Mouse (Mus musculus) liver, adult 2 months (tissue): ENCODE measurements around the gene Zp3r. TPM values are rescaled to one million over a fixed set of nuclear protein-coding genes. Genes with fewer than 3 reads are reported as not detected.

ENCODE experiments used
- DNase-seq: peaks from one replicate; pipeline ENCODE4 v3.0.0-alpha.2; 2011; ENCODE audit warnings: low read depth, low spot score; ENCODE audit errors: extremely low read depth
- H3K27ac ChIP-seq: fragments of 200-500 bp; replicated peaks from 2 replicates; pipeline ENCODE4 v1.5.1; 2012; ENCODE audit warnings: low read depth, mild to moderate bottlenecking, control low read depth, inconsistent platforms, low read length; ENCODE audit not compliant: insufficient read depth
- H3K27me3 ChIP-seq: fragments of 200-500 bp; 2 replicates; pipeline ENCODE4 v1.6.1; 2012; ENCODE audit warnings: mild to moderate bottlenecking, moderate library complexity, low read length, inconsistent platforms; ENCODE audit not compliant: control insufficient read depth, insufficient read depth
- H3K36me3 ChIP-seq: fragments of 200-500 bp; 2 replicates; pipeline ENCODE4 v1.6.1; 2012; ENCODE audit warnings: low read length, inconsistent platforms; ENCODE audit not compliant: control insufficient read depth, insufficient read depth
- H3K4me1 ChIP-seq: fragments of 200-500 bp; 2 replicates; pipeline ENCODE4 v1.6.1; 2011; ENCODE audit warnings: low read length; ENCODE audit not compliant: control insufficient read depth, insufficient read depth
- H3K4me3 ChIP-seq: fragments of 200-500 bp; 2 replicates; pipeline ENCODE4 v1.5.1; 2011; ENCODE audit warnings: low read depth, mild to moderate bottlenecking, control low read depth, low read length, moderate library complexity; ENCODE audit not compliant: insufficient read depth
- H3K79me2 ChIP-seq: fragments of 200-500 bp; 2 replicates; pipeline ENCODE4 v1.6.1; 2012; ENCODE audit warnings: inconsistent platforms, mild to moderate bottlenecking, low read length, moderate library complexity; ENCODE audit not compliant: control insufficient read depth, insufficient read depth
- H3K9ac ChIP-seq: fragments of 200-500 bp; 2 replicates; pipeline ENCODE4 v1.6.1; 2012; ENCODE audit warnings: low read depth, mild to moderate bottlenecking, control low read depth, inconsistent platforms, low read length
- CTCF ChIP-seq: fragments of 200-500 bp; IDR thresholded peaks from 2 replicates; pipeline ENCODE4 v1.5.1; 2011; ENCODE audit warnings: low read depth, low read length, control low read depth
- POLR2A ChIP-seq: fragments of 200-500 bp; IDR thresholded peaks from 2 replicates; pipeline ENCODE4 v1.6.1; 2011; ENCODE audit warnings: low read length, control low read depth; ENCODE audit not compliant: insufficient read depth; ENCODE audit errors: extremely low read depth
- WGBS: fragments of 180-500 bp; shearing (Covaris S2); methylation state at CpG from one replicate; pipeline ENCODE4 v1.1.7; 2018; 5-methylcytosine and 5-hydroxymethylcytosine counted together
- polyA plus RNA-seq: library from polyadenylated mRNA; depleted of rRNA; stranded (reverse); fragments of >200 nt; gene quantifications from 2 replicates; pipeline ENCODE4 v1.2.3, GENCODE M21; 2012
- total RNA-seq: library from RNA; depleted of rRNA; stranded (reverse); fragments of >200 nt; gene quantifications from 2 replicates; pipeline ENCODE4 v1.2.3, GENCODE M21; 2014

Gene Zp3r
- total and polyA plus RNA-seq, 2 experiments, result not detected

DNA sequence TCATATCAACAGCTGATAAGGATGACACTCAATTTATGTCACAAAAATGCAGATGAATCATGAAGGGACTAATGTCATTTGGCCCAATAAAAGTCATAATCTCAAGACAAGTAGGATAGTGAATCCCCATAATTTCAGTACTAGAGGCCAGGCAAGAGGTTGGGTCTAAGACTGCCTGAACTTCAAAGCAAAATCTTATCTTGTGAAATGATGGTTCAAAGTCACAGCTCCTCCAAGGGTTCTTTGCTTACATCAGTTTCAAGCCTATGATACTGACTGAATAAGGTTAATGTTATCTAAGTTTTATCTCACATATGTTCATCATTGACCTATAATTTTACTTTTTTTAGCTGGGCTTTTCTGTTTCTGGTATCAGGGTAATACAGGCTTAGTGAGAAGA is 11.5 kb upstream of the Zp3r start:
- Histone ChIP-seq H3K27me3 (no peaks in the 10 kb centered on the region), H3K4me1 (peaks cover 2% of the 10 kb centered on the region; the same call in 1 of the 2 replicates), H3K36me3 (peaks cover 71% of the 10 kb centered on the region), H3K9ac (no peak overlapping the region), H3K79me2 (no peaks in the 10 kb centered on the region), H3K27ac (no peak overlapping the region), H3K4me3 (no peak overlapping the region)
- no peak for TF ChIP-seq CTCF
- no peak for TF ChIP-seq POLR2A
- DNase-seq, result no peak

DNA sequence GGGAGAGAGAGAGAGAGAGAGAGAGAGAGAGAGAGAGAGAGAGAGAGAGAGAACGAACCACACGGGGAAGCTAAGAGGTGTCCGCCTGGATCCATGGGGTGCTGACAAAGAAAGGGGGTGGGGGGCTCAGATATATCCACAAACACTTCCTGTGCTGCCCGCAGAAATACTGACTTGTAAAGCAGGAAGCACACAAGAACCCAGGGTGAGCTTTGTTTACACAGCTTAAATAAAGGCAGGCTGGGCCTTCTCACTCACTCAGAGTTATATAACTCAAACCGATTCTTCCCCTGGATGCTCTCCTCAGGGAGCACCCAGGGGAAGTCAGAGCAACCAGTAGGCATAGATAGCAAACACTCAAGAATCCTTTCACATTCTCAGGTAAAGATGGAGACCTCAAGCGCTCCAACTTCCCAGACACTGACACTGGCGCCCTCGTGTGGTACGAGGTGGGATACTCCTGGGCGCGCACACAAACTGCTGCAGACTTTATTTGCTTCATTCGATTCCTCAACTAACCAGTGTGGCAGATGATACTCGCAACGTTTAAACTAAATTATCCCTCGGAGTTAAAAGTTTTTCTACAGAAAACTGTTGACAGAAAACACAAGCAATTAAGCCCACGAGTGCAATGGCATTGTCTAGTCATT is 4.5 kb upstream of the Zp3r start:
- no peaks in the 10 kb centered on the region for H3K79me2 ChIP-seq
- DNase-seq, result peak; percentile 52
- no peak overlapping the region for H3K9ac ChIP-seq
- peaks cover 1% of the 10 kb centered on the region; the same call in 1 of the 2 replicates for H3K4me1 ChIP-seq
- H3K27me3 ChIP-seq, result no peaks in the 10 kb centered on the region
- H3K27ac ChIP-seq, result no peak overlapping the region
- WGBS, result 11% methylated on average over 16 of the region's 16 CpGs
- H3K4me3 ChIP-seq, result no peak overlapping the region
- peaks cover 16% of the 10 kb centered on the region for H3K36me3 ChIP-seq
- TF ChIP-seq POLR2A (no peak), CTCF (peak; percentile 92)

- no peaks in the 10 kb centered on the region; the same call in 1 of the 2 replicates for H3K4me1 ChIP-seq
- H3K9ac ChIP-seq, result no peak overlapping the region
- H3K4me3 ChIP-seq, result no peak overlapping the region
- H3K27me3 ChIP-seq, result no peaks in the 10 kb centered on the region
- peaks cover 11% of the 10 kb centered on the region; the same call in 1 of the 2 replicates for H3K36me3 ChIP-seq
- no peak for TF ChIP-seq CTCF
- no peak for TF ChIP-seq POLR2A
- no peaks in the 10 kb centered on the region for H3K79me2 ChIP-seq
- DNase-seq, result no peak
- 74% methylated on average over 8 of the region's 8 CpGs for WGBS
- no peak overlapping the region for H3K27ac ChIP-seq
Measured at GRCm38 (mm10) chr1:130633316-130633715, 3.9 kb upstream of the Zp3r start.

DNA sequence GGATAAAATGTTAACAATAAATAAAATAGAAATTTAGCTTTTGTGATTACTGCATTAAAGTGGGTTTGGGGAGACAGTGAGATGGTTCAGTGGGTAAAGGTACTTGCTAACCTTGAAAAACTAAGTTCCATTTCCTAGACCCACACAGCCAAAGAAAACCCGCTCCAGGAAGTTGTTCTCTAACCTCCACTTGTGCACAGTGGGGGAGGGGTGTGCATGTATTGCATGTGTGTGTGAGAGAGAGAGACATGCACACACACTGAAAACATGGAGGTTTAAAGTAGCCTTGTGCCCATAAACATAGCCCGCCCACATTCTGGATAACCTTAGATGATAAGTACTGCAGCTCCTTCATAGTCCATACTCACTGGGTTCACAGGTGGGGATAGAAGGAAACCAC is 33.1 kb downstream of the Zp3r start:
- no peaks in the 10 kb centered on the region for H3K36me3 ChIP-seq
- no peak overlapping the region for H3K27ac ChIP-seq
- no peak overlapping the region for H3K4me3 ChIP-seq
- no peak for DNase-seq
- H3K27me3 ChIP-seq, result no peaks in the 10 kb centered on the region
- no peaks in the 10 kb centered on the region for H3K79me2 ChIP-seq
- WGBS, result 90% methylated on average over 2 of the region's 2 CpGs
- no peaks in the 10 kb centered on the region for H3K4me1 ChIP-seq
- H3K9ac ChIP-seq, result no peak overlapping the region
- no peak for TF ChIP-seq CTCF
- TF ChIP-seq POLR2A, result no peak

- no peak for DNase-seq
- Histone ChIP-seq H3K36me3 (no peaks in the 10 kb centered on the region), H3K27ac (no peak overlapping the region), H3K79me2 (no peaks in the 10 kb centered on the region), H3K27me3 (no peaks in the 10 kb centered on the region), H3K9ac (no peak overlapping the region), H3K4me3 (no peak overlapping the region), H3K4me1 (no peaks in the 10 kb centered on the region)
- WGBS, result 81% methylated on average over 9 of the region's 9 CpGs
- TF ChIP-seq POLR2A (no peak), CTCF (no peak)
Measured at GRCm38 (mm10) chr1:130588659-130589058, 40.8 kb downstream of the Zp3r start.

DNA sequence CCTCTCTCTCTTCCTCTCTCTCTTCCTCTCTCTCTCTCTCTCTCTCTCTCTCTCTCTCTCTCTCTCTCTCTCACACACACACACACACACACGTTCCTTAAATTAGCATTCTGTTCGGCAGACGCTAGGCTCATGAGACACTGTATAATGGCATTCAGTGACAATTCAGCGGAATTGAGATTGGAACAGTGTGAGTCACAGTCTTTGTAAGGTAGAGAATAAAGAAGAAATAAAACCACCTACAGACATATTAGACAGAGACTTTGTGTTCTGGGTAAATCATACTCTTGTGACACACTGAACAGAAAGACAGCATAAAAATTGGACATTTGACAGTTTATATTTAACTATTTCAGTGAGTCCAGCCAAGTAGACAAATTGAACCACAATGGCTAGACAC is 53.0 kb downstream of the Zp3r start:
- TF ChIP-seq POLR2A (no peak), CTCF (no peak)
- no peaks in the 10 kb centered on the region for H3K79me2 ChIP-seq
- H3K4me3 ChIP-seq, result no peak overlapping the region
- H3K36me3 ChIP-seq, result no peaks in the 10 kb centered on the region
- no peaks in the 10 kb centered on the region for H3K4me1 ChIP-seq
- DNase-seq, result no peak
- H3K27ac ChIP-seq, result no peak overlapping the region
- H3K9ac ChIP-seq, result no peak overlapping the region
- WGBS, result 74% methylated on average over 4 of the region's 4 CpGs
- H3K27me3 ChIP-seq, result no peaks in the 10 kb centered on the region
